Mouse (Mus musculus): ENCODE measurements at regions not wholly inside any gene's neighbourhood (a gene's known extent, or its start where the extent isn't known, plus 50 kb on each side); places are given as distances from the start of the nearest gene placed in this dataset.
"Not testable (repeated sequence)": the region's sequence is repeated elsewhere in the genome, so short reads cannot be mapped to it uniquely, and the experiment has no call there.

GRCm38 (mm10) chr6:37767690-37768089 is 102.9 kb upstream of the Trim24 start:
- H3K4me1 ChIP-seq: no peaks in the 10 kb centered on the region
- H3K9me3 ChIP-seq (replicated peaks): no peaks in the 10 kb centered on the region
- H3K36me3 ChIP-seq: no peaks in the 10 kb centered on the region
- H3K4me3 ChIP-seq: no peak overlapping the region
- no peak overlapping the region for H3K4me2 ChIP-seq (replicated peaks)
- H3K27me3 ChIP-seq: no peaks in the 10 kb centered on the region
- H3K27ac ChIP-seq: no peak overlapping the region
- H3K9ac ChIP-seq: no peak overlapping the region
- no peak for ATAC-seq (ENCODE audit: low FRiP score)

- Histone ChIP-seq H3K4me1 (no peaks in the 10 kb centered on the region), H3K9ac (no peak overlapping the region), H3K36me3 (no peaks in the 10 kb centered on the region), H3K27ac (no peak overlapping the region), H3K4me3 (no peak overlapping the region), H3K27me3 (no peaks in the 10 kb centered on the region), H3K9me3 (replicated peaks) (no peaks in the 10 kb centered on the region), H3K4me2 (replicated peaks) (no peak overlapping the region)
- no peak for ATAC-seq (ENCODE audit: low FRiP score)
Measured at GRCm38 (mm10) chr6:37773294-37773693, 97.3 kb upstream of the Trim24 start.

GRCm38 (mm10) chr6:37775151-37775550 is 95.5 kb upstream of the Trim24 start:
- ATAC-seq (ENCODE audit: low FRiP score): no peak
- no peaks in the 10 kb centered on the region for H3K4me1 ChIP-seq

GRCm38 (mm10) chr6:37779893-37780292 is 90.7 kb upstream of the Trim24 start:
- no peak overlapping the region for H3K9ac ChIP-seq
- no peaks in the 10 kb centered on the region for H3K4me1 ChIP-seq
- no peaks in the 10 kb centered on the region for H3K27me3 ChIP-seq
- H3K4me3 ChIP-seq: no peak overlapping the region
- no peak overlapping the region for H3K27ac ChIP-seq
- no peak for ATAC-seq (ENCODE audit: low FRiP score)
- H3K9me3 ChIP-seq (replicated peaks): 0 out of 2 replicates have a peak, but pooled peaks cover 8% of the 10 kb centered on the region
- no peaks in the 10 kb centered on the region for H3K36me3 ChIP-seq
- H3K4me2 ChIP-seq (replicated peaks): no peak overlapping the region

More at GRCm38 (mm10) chr6:37775151-37775550, 95.5 kb upstream of the Trim24 start:
- Histone ChIP-seq H3K4me3 (no peak overlapping the region), H3K4me2 (replicated peaks) (no peak overlapping the region), H3K27ac (no peak overlapping the region), H3K9me3 (replicated peaks) (no peaks in the 10 kb centered on the region), H3K36me3 (no peaks in the 10 kb centered on the region), H3K27me3 (no peaks in the 10 kb centered on the region), H3K9ac (no peak overlapping the region)

- Histone ChIP-seq H3K9ac (no peak overlapping the region), H3K4me2 (replicated peaks) (no peak overlapping the region), H3K27me3 (no peaks in the 10 kb centered on the region), H3K27ac (no peak overlapping the region), H3K4me1 (no peaks in the 10 kb centered on the region), H3K36me3 (no peaks in the 10 kb centered on the region), H3K9me3 (replicated peaks) (0 out of 2 replicates have a peak, but pooled peaks cover 8% of the 10 kb centered on the region), H3K4me3 (no peak overlapping the region)
- no peak for ATAC-seq (ENCODE audit: low FRiP score)
Measured at GRCm38 (mm10) chr6:37781894-37782293, 88.7 kb upstream of the Trim24 start.

- not testable (repeated sequence) for H3K9ac ChIP-seq; H3K36me3 ChIP-seq; H3K27me3 ChIP-seq; H3K4me1 ChIP-seq; H3K4me3 ChIP-seq; H3K4me2 ChIP-seq (replicated peaks); ATAC-seq (ENCODE audit: low FRiP score); H3K27ac ChIP-seq; H3K9me3 ChIP-seq (replicated peaks)
- WGBS: 88% methylated on average over 3 of the region's 3 CpGs
Measured at GRCm38 (mm10) chr6:37785280-37785679, 85.3 kb upstream of the Trim24 start.

- Histone ChIP-seq H3K9me3 (replicated peaks) (0 out of 2 replicates have a peak, but pooled peaks cover 8% of the 10 kb centered on the region), H3K27ac (no peak overlapping the region), H3K27me3 (no peaks in the 10 kb centered on the region), H3K4me1 (no peaks in the 10 kb centered on the region), H3K4me2 (replicated peaks) (no peak overlapping the region), H3K36me3 (no peaks in the 10 kb centered on the region), H3K9ac (no peak overlapping the region), H3K4me3 (no peak overlapping the region)
- WGBS: 89% methylated on average over 7 of the region's 7 CpGs
- no peak for ATAC-seq (ENCODE audit: low FRiP score)
Measured at GRCm38 (mm10) chr6:37785741-37786140, 84.9 kb upstream of the Trim24 start.

GRCm38 (mm10) chr6:37787858-37788257 is 82.8 kb upstream of the Trim24 start:
- not testable (repeated sequence) for H3K9ac ChIP-seq; H3K9me3 ChIP-seq (replicated peaks); H3K27me3 ChIP-seq; H3K4me3 ChIP-seq; ATAC-seq (ENCODE audit: low FRiP score); H3K4me1 ChIP-seq; H3K27ac ChIP-seq; H3K4me2 ChIP-seq (replicated peaks); H3K36me3 ChIP-seq
- WGBS: 94% methylated on average over 2 of the region's 8 CpGs

- Histone ChIP-seq H3K27ac (no peak overlapping the region), H3K27me3 (no peaks in the 10 kb centered on the region), H3K9ac (no peak overlapping the region), H3K9me3 (replicated peaks) (no peaks in the 10 kb centered on the region; the same call in 1 of the 2 replicates), H3K36me3 (no peaks in the 10 kb centered on the region), H3K4me2 (replicated peaks) (no peak overlapping the region), H3K4me1 (no peaks in the 10 kb centered on the region), H3K4me3 (no peak overlapping the region)
- no peak for ATAC-seq (ENCODE audit: low FRiP score)
- WGBS: 84% methylated on average over 1 of the region's 1 CpGs
Measured at GRCm38 (mm10) chr6:37790878-37791277, 79.7 kb upstream of the Trim24 start.

GRCm38 (mm10) chr6:37794211-37794610 is 76.4 kb upstream of the Trim24 start:
- Histone ChIP-seq H3K27me3 (no peaks in the 10 kb centered on the region), H3K4me1 (no peaks in the 10 kb centered on the region), H3K36me3 (no peaks in the 10 kb centered on the region), H3K9ac (no peak overlapping the region), H3K9me3 (replicated peaks) (no peaks in the 10 kb centered on the region; the same call in 1 of the 2 replicates), H3K4me3 (no peak overlapping the region), H3K4me2 (replicated peaks) (no peak overlapping the region), H3K27ac (no peak overlapping the region)
- no peak for ATAC-seq (ENCODE audit: low FRiP score)
- WGBS: 94% methylated on average over 4 of the region's 4 CpGs

GRCm38 (mm10) chr6:37795001-37795400 is 75.6 kb upstream of the Trim24 start:
- H3K27me3 ChIP-seq: no peaks in the 10 kb centered on the region
- no peaks in the 10 kb centered on the region; the same call in 1 of the 2 replicates for H3K9me3 ChIP-seq (replicated peaks)
- H3K4me1 ChIP-seq: no peaks in the 10 kb centered on the region
- no peak for ATAC-seq (ENCODE audit: low FRiP score)
- no peak overlapping the region for H3K27ac ChIP-seq
- H3K36me3 ChIP-seq: no peaks in the 10 kb centered on the region
- no peak overlapping the region for H3K9ac ChIP-seq
- H3K4me2 ChIP-seq (replicated peaks): no peak overlapping the region
- no peak overlapping the region for H3K4me3 ChIP-seq

GRCm38 (mm10) chr6:37803231-37803630 is 67.4 kb upstream of the Trim24 start:
- peaks cover 13% of the 10 kb centered on the region for H3K9me3 ChIP-seq (replicated peaks)
- no peaks in the 10 kb centered on the region for H3K36me3 ChIP-seq
- no peak for ATAC-seq (ENCODE audit: low FRiP score)
- H3K4me3 ChIP-seq: no peak overlapping the region
- no peaks in the 10 kb centered on the region for H3K27me3 ChIP-seq
- H3K4me2 ChIP-seq (replicated peaks): no peak overlapping the region
- H3K4me1 ChIP-seq: no peaks in the 10 kb centered on the region
- WGBS: 97% methylated on average over 5 of the region's 5 CpGs
- H3K9ac ChIP-seq: no peak overlapping the region
- no peak overlapping the region for H3K27ac ChIP-seq

- H3K9ac ChIP-seq; H3K9me3 ChIP-seq (replicated peaks); H3K4me3 ChIP-seq; ATAC-seq (ENCODE audit: low FRiP score); H3K27ac ChIP-seq; H3K36me3 ChIP-seq; H3K4me1 ChIP-seq; H3K4me2 ChIP-seq (replicated peaks); H3K27me3 ChIP-seq: not testable (repeated sequence)
- 97% methylated on average over 24 of the region's 24 CpGs for WGBS
Measured at GRCm38 (mm10) chr6:37805896-37806295, 64.7 kb upstream of the Trim24 start.

All from hindbrain, embryonic 12.5 days (tissue).